Mouse (Mus musculus): ENCODE measurements around the gene Adgb. TPM values are rescaled to one million over a fixed set of nuclear protein-coding genes. Genes with fewer than 3 reads are reported as not detected.

Adgb gene
- polyA plus RNA-seq, 1 experiment from 2014 or later = 0.07 TPM

- no peaks in the 10 kb centered on the region for H3K36me3 ChIP-seq (ENCODE audit: control insufficient read depth, insufficient read depth, low read length)
- H3K4me3 ChIP-seq (ENCODE audit: low read depth, low read length) = no peak overlapping the region
- no peaks in the 10 kb centered on the region for H3K9me3 ChIP-seq (ENCODE audit: control insufficient read depth, low read depth, low read length)
- ATAC-seq (ENCODE audit: insufficient number of reproducible peaks, insufficient read depth, low FRiP score, low read depth) = no peak
- no peaks in the 10 kb centered on the region for H3K27me3 ChIP-seq (ENCODE audit: control insufficient read depth, insufficient read depth, low read length)
- H3K27ac ChIP-seq (ENCODE audit: low read length) = no peak overlapping the region
- 77% methylated on average over 3 of the region's 3 CpGs for WGBS
- no peak overlapping the region for H3K4me2 ChIP-seq (replicated peaks; ENCODE audit: low read depth, low read length)
- no peaks in the 10 kb centered on the region for H3K4me1 ChIP-seq (ENCODE audit: control insufficient read depth, insufficient read depth, low read length)
- no peak overlapping the region for H3K9ac ChIP-seq (replicated peaks; ENCODE audit: low read depth, low read length)
Measured at GRCm38 (mm10) chr10:10449067-10449466, 23.1 kb downstream of the Adgb start.

GRCm38 (mm10) chr10:10444841-10445466, 27.2 kb downstream of the Adgb start:
- Histone ChIP-seq H3K9ac (replicated peaks; ENCODE audit: low read depth, low read length) (no peak overlapping the region), H3K27me3 (ENCODE audit: control insufficient read depth, insufficient read depth, low read length) (no peaks in the 10 kb centered on the region), H3K4me1 (ENCODE audit: control insufficient read depth, insufficient read depth, low read length) (no peaks in the 10 kb centered on the region), H3K4me2 (replicated peaks; ENCODE audit: low read depth, low read length) (no peak overlapping the region), H3K4me3 (ENCODE audit: low read depth, low read length) (no peak overlapping the region), H3K27ac (ENCODE audit: low read length) (no peak overlapping the region), H3K36me3 (ENCODE audit: control insufficient read depth, insufficient read depth, low read length) (no peaks in the 10 kb centered on the region), H3K9me3 (ENCODE audit: control insufficient read depth, low read depth, low read length) (no peaks in the 10 kb centered on the region)
- WGBS = 76% methylated on average over 3 of the region's 3 CpGs
- no peak for ATAC-seq (ENCODE audit: insufficient number of reproducible peaks, insufficient read depth, low FRiP score, low read depth)

GRCm38 (mm10) chr10:10443558-10443957, 28.6 kb downstream of the Adgb start:
- H3K36me3 ChIP-seq (ENCODE audit: control insufficient read depth, insufficient read depth, low read length) = no peaks in the 10 kb centered on the region
- no peaks in the 10 kb centered on the region for H3K27me3 ChIP-seq (ENCODE audit: control insufficient read depth, insufficient read depth, low read length)
- no peaks in the 10 kb centered on the region for H3K4me1 ChIP-seq (ENCODE audit: control insufficient read depth, insufficient read depth, low read length)
- no peak overlapping the region for H3K27ac ChIP-seq (ENCODE audit: low read length)
- ATAC-seq (ENCODE audit: insufficient number of reproducible peaks, insufficient read depth, low FRiP score, low read depth) = no peak
- no peak overlapping the region for H3K9ac ChIP-seq (replicated peaks; ENCODE audit: low read depth, low read length)
- no peak overlapping the region for H3K4me3 ChIP-seq (ENCODE audit: low read depth, low read length)
- no peak overlapping the region for H3K4me2 ChIP-seq (replicated peaks; ENCODE audit: low read depth, low read length)
- H3K9me3 ChIP-seq (ENCODE audit: control insufficient read depth, low read depth, low read length) = no peaks in the 10 kb centered on the region

GRCm38 (mm10) chr10:10435014-10435413, 37.1 kb downstream of the Adgb start:
- H3K4me1 ChIP-seq (ENCODE audit: control insufficient read depth, insufficient read depth, low read length) = no peaks in the 10 kb centered on the region
- 76% methylated on average over 1 of the region's 1 CpGs for WGBS
- no peak overlapping the region for H3K9ac ChIP-seq (replicated peaks; ENCODE audit: low read depth, low read length)
- H3K4me2 ChIP-seq (replicated peaks; ENCODE audit: low read depth, low read length) = no peak overlapping the region
- no peaks in the 10 kb centered on the region for H3K36me3 ChIP-seq (ENCODE audit: control insufficient read depth, insufficient read depth, low read length)
- no peak overlapping the region for H3K4me3 ChIP-seq (ENCODE audit: low read depth, low read length)
- no peaks in the 10 kb centered on the region for H3K9me3 ChIP-seq (ENCODE audit: control insufficient read depth, low read depth, low read length)
- no peak overlapping the region for H3K27ac ChIP-seq (ENCODE audit: low read length)
- ATAC-seq (ENCODE audit: insufficient number of reproducible peaks, insufficient read depth, low FRiP score, low read depth) = no peak
- no peaks in the 10 kb centered on the region for H3K27me3 ChIP-seq (ENCODE audit: control insufficient read depth, insufficient read depth, low read length)

- no peaks in the 10 kb centered on the region for H3K27me3 ChIP-seq (ENCODE audit: control insufficient read depth, insufficient read depth, low read length)
- H3K4me1 ChIP-seq (ENCODE audit: control insufficient read depth, insufficient read depth, low read length) = no peaks in the 10 kb centered on the region
- ATAC-seq (ENCODE audit: insufficient number of reproducible peaks, insufficient read depth, low FRiP score, low read depth) = no peak
- no peaks in the 10 kb centered on the region for H3K9me3 ChIP-seq (ENCODE audit: control insufficient read depth, low read depth, low read length)
- H3K9ac ChIP-seq (replicated peaks; ENCODE audit: low read depth, low read length) = no peak overlapping the region
- H3K4me3 ChIP-seq (ENCODE audit: low read depth, low read length) = no peak overlapping the region
- H3K4me2 ChIP-seq (replicated peaks; ENCODE audit: low read depth, low read length) = no peak overlapping the region
- 61% methylated on average over 5 of the region's 5 CpGs for WGBS
- H3K36me3 ChIP-seq (ENCODE audit: control insufficient read depth, insufficient read depth, low read length) = no peaks in the 10 kb centered on the region
- no peak overlapping the region for H3K27ac ChIP-seq (ENCODE audit: low read length)
Measured at GRCm38 (mm10) chr10:10429635-10430034, 42.5 kb downstream of the Adgb start.

- H3K4me1 ChIP-seq (ENCODE audit: control insufficient read depth, insufficient read depth, low read length) = no peaks in the 10 kb centered on the region
- no peak overlapping the region for H3K4me2 ChIP-seq (replicated peaks; ENCODE audit: low read depth, low read length)
- 89% methylated on average over 7 of the region's 7 CpGs for WGBS
- no peak for ATAC-seq (ENCODE audit: insufficient number of reproducible peaks, insufficient read depth, low FRiP score, low read depth)
- H3K9ac ChIP-seq (replicated peaks; ENCODE audit: low read depth, low read length) = no peak overlapping the region
- no peaks in the 10 kb centered on the region for H3K36me3 ChIP-seq (ENCODE audit: control insufficient read depth, insufficient read depth, low read length)
- H3K4me3 ChIP-seq (ENCODE audit: low read depth, low read length) = no peak overlapping the region
- no peaks in the 10 kb centered on the region for H3K27me3 ChIP-seq (ENCODE audit: control insufficient read depth, insufficient read depth, low read length)
- no peak overlapping the region for H3K27ac ChIP-seq (ENCODE audit: low read length)
- no peaks in the 10 kb centered on the region for H3K9me3 ChIP-seq (ENCODE audit: control insufficient read depth, low read depth, low read length)
Measured at GRCm38 (mm10) chr10:10429032-10429431, 43.1 kb downstream of the Adgb start.

GRCm38 (mm10) chr10:10424383-10424782, 47.7 kb downstream of the Adgb start:
- Histone ChIP-seq H3K27me3 (ENCODE audit: control insufficient read depth, insufficient read depth, low read length) (no peaks in the 10 kb centered on the region), H3K9me3 (ENCODE audit: control insufficient read depth, low read depth, low read length) (no peaks in the 10 kb centered on the region), H3K36me3 (ENCODE audit: control insufficient read depth, insufficient read depth, low read length) (no peaks in the 10 kb centered on the region), H3K4me2 (replicated peaks; ENCODE audit: low read depth, low read length) (no peak overlapping the region), H3K27ac (ENCODE audit: low read length) (no peak overlapping the region), H3K4me1 (ENCODE audit: control insufficient read depth, insufficient read depth, low read length) (no peaks in the 10 kb centered on the region), H3K9ac (replicated peaks; ENCODE audit: low read depth, low read length) (no peak overlapping the region), H3K4me3 (ENCODE audit: low read depth, low read length) (no peak overlapping the region)
- 91% methylated on average over 2 of the region's 2 CpGs for WGBS
- no peak for ATAC-seq (ENCODE audit: insufficient number of reproducible peaks, insufficient read depth, low FRiP score, low read depth)

- Histone ChIP-seq H3K4me2 (replicated peaks; ENCODE audit: low read depth, low read length) (no peak overlapping the region), H3K36me3 (ENCODE audit: control insufficient read depth, insufficient read depth, low read length) (no peaks in the 10 kb centered on the region), H3K4me1 (ENCODE audit: control insufficient read depth, insufficient read depth, low read length) (no peaks in the 10 kb centered on the region), H3K4me3 (ENCODE audit: low read depth, low read length) (no peak overlapping the region), H3K9me3 (ENCODE audit: control insufficient read depth, low read depth, low read length) (no peaks in the 10 kb centered on the region), H3K27me3 (ENCODE audit: control insufficient read depth, insufficient read depth, low read length) (no peaks in the 10 kb centered on the region), H3K27ac (ENCODE audit: low read length) (no peak overlapping the region), H3K9ac (replicated peaks; ENCODE audit: low read depth, low read length) (no peak overlapping the region)
- 48% methylated on average over 5 of the region's 5 CpGs for WGBS
- ATAC-seq (ENCODE audit: insufficient number of reproducible peaks, insufficient read depth, low FRiP score, low read depth) = no peak
Measured at GRCm38 (mm10) chr10:10411046-10411445, 61.1 kb downstream of the Adgb start.

GRCm38 (mm10) chr10:10408166-10408565, 64.0 kb downstream of the Adgb start:
- no peak overlapping the region for H3K27ac ChIP-seq (ENCODE audit: low read length)
- H3K9ac ChIP-seq (replicated peaks; ENCODE audit: low read depth, low read length) = no peak overlapping the region
- WGBS = 33% methylated on average over 3 of the region's 3 CpGs
- H3K4me3 ChIP-seq (ENCODE audit: low read depth, low read length) = no peak overlapping the region
- no peak for ATAC-seq (ENCODE audit: insufficient number of reproducible peaks, insufficient read depth, low FRiP score, low read depth)
- no peaks in the 10 kb centered on the region for H3K4me1 ChIP-seq (ENCODE audit: control insufficient read depth, insufficient read depth, low read length)
- no peak overlapping the region for H3K4me2 ChIP-seq (replicated peaks; ENCODE audit: low read depth, low read length)
- no peaks in the 10 kb centered on the region for H3K9me3 ChIP-seq (ENCODE audit: control insufficient read depth, low read depth, low read length)
- H3K36me3 ChIP-seq (ENCODE audit: control insufficient read depth, insufficient read depth, low read length) = no peaks in the 10 kb centered on the region
- no peaks in the 10 kb centered on the region for H3K27me3 ChIP-seq (ENCODE audit: control insufficient read depth, insufficient read depth, low read length)

All from stomach, embryonic 14.5 days (tissue).